Mouse (Mus musculus): Measurements from ENCODE around the gene Pxk.

Pxk gene

DNA sequence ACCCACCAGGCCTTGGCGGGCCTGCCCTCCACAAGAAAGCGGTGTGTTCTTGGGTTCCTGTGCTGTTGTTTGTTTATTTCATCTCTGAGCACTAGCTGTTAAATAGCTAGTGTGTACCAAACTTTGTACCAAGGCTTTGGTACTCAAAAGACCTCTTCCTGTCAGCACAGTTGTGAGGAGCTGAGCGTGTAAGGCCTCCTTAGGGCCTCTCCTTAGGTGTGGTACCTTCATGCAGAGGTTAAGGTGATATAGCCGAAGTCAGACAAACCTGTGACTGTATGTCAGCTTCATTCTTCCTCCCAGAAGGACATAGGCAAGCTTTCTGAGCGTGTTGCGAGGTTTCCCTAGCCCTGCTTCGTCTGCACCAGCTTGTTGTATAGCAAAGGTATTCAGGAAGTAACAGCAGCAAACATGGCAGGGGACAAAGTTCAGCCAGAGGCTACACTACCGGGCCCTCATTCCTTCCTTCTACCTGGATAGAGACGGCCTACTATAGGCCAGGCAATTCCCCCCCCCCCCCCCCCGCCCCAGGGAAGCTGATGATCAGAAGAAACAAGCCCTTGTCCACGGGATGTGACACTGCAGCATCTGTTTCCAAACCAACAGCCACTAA lies 48.7 kb downstream of the Pxk start:
- DNase-seq (ENCODE audit: low spot score in 2 of 2), result no peak

DNA sequence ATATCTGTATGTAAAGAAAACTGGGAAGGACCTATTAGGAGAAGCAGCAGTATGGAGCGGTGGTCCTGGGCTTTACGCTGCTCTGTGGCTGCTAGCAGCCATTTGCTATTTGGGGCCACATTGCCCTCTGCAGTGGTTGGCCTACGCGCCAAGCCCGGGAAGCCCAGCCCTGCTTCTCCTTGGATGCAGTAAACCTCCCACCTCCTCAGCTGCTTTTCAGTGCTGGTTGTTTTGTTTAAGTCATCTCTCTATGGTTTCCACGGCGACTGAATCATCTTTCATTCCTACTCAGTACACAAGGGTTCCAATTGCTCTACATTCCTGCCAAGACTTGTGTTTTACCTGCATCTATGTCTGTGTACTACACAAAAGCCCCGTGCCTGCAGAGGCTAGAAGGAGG lies 50.8 kb downstream of the Pxk start:
- DNase-seq (ENCODE audit: low spot score in 2 of 2), result no peak

DNA sequence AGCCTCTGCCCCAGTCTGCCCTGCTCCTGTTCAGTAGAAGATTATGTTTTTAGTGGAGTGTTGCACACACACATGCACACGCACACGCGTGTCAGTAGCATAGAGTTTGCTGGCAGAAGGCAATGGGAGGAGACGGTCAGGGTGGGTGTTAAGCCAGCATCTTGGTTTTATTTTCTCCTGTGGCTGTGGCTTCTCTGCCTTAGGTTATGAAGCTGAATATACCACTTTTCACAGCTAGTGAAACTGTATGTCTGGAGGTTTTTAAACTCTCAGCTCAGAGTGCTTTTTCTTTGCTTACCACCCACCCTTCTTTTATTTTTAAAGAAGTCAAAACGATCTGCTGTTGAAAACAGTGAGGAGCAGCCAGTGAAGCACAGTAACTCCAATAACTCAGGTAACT lies 53.7 kb downstream of the Pxk start:
- DNase-seq (ENCODE audit: low spot score in 2 of 2), result no peak

DNA sequence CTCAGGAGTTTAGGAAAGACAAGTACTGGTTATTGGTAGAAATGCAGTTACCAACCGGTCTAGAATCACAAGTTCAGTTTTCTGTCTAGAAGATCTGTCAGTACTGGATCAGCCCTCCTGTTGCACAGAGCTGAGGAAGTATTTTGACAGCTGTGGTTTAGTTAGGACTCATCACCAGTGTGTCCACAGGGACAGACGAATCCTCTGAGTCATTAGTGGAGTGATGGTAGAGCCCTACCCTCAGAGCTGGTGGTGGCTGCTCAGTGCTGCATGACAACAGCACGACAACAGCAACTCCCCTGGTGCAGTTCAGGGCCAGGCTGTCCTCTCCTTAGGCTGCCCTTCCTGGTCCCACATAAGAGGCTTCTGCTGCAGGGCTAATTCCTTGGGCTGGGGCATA lies 56.1 kb downstream of the Pxk start:
- no peak for DNase-seq (ENCODE audit: low spot score in 2 of 2)

DNA sequence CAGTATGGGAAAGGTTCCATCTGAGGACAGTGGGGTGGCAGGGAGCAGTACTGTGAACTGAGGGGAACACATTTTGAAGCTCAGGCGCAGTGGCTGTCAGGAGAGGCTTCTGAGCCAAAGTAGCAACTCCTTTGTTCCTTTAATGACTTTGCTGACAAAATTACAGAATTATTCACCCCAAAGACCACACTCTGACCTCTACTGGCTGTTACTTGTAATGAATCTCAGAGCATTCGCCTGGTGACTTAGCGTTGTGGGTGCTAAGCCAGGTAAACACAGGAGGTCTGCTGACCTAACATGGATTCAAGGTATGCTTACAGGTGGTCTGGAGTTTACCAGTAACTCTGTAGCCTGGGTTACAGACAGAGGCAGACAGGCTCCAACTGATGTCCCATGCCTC lies 58.9 kb downstream of the Pxk start:
- DNase-seq (ENCODE audit: low spot score in 2 of 2), result no peak

DNA sequence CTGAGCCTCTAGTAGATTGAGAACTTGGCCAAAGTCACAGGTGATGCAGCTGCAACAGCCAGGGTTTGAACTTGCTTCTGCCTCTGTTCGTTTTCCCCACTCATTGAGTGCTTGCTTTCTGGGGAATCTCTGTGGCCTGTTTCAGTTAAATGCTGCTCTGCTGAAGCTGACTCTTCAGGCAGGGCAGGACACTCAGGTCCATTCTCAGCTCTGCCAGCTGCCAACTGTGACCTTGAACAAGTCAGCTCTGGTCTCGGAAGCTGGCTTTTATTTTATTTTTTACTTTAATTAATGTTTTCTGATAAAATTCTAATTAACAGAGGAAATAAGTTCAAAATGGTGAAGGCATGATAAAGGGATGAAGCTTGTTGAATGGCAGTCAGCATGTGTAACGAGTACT lies 60.7 kb downstream of the Pxk start:
- DNase-seq (ENCODE audit: low spot score in 2 of 2), result no peak

DNA sequence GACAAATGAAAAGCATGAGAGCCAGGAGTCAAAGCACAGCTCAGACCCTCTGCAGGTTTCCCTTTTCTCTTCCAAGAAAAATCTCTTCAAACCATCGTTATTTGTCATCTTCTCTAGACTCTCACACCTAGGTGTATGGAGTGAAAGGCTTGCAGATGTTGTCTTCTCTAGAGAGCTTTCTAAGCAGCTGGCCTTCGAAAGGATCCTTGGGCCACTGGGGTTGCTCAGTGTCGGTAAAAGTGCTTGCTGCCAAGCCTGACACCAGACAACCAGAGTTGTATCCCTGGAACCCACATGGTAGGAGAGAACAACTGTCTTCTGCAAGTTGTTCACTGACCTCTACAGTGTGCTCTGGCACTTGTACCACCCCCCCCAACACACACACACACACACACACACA lies 61.1 kb downstream of the Pxk start:
- no peak for DNase-seq (ENCODE audit: low spot score in 2 of 2)

DNA sequence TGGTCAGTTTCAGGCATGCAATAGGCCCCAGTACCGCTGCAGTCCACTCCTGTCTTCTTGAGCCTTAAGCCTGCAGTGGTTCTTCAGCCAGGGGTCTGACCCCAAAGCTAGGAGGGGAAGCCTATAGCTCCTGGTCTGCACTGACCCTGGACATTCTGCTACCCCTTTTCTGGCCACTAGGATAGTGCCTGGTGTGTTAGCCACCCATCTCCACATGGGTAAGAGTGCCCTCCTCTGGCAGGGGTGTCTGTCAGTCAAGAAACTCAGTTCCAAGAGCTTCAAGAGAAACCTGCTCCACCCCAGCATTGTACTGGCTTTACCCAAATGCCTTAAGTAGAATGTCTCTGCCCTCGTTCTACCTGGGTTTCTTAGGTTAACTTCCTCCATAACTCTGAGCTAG lies 63.8 kb downstream of the Pxk start:
- peak in 1 of 2 experiments; percentile 14 for DNase-seq (ENCODE audit: low spot score in 2 of 2)

DNA sequence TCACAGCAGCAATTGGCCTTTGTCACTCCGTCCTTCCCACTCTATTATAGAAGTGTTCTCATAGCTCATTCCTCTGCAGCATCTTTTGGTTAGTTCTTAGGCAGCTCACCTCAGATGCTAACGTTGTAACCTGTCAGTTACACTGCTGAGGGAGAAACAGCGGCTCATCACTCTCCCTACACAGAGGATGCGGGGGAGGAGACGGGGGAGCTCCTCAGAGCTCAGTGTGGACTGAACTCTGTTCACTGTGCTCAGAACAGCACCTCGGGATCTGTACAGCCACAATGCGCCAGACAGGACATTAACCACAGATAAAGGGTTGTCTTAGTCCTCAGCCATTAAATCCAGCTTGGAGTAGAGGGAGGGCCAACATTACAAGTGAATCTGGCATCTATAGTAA lies 66.5 kb downstream of the Pxk start:
- DNase-seq (ENCODE audit: low spot score in 2 of 2), result no peak

DNA sequence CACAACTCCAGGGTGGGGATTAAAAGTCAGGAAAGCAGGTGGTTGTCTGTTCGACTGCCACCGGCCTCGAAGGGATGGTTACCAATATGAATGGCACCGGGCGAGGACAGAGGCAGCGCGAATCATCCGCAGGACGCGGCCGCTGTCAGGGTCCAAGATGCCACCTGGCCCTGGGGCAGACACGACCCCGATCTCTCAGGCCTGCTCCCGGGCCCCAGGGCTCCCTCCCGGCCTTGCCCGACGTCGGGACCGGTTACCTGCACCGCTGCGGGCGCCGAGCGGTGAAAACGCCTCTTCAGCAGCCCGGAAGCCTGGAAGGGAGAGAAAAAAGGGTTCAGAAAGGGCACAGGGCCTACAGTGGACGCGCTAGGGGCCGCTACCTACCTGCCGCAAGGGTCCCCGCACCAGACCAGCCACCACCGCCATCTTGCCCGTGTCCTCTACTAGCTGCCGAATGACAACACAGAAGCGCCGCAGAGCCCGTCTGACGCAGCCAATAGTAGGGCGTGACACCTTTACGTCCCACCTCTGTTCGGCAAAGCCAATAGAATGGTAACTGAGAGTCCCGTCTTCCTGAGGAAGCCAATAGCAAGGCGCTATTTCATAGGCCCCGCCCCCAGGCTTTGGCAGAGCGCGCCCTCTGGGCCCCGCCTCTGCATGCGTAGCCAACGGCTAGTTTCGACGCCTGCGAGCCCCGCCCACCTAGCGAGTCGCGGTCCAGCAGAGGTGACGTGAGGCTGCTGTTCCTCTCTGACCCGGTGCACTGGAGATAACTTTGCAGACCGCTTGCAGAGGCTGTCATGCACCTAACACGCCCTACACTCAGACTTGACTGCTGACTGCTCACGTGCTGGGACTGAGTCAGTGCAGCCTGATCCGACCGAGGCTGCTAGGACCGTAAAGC lies 74.7 kb downstream of the Pxk start, which contains the start of gene Pdhb:
Pdhb (minus strand) TSS at position 519 of the 904 bp plus-strand sequence.
- peak; percentile 97 for DNase-seq (ENCODE audit: low spot score in 2 of 2)

DNA sequence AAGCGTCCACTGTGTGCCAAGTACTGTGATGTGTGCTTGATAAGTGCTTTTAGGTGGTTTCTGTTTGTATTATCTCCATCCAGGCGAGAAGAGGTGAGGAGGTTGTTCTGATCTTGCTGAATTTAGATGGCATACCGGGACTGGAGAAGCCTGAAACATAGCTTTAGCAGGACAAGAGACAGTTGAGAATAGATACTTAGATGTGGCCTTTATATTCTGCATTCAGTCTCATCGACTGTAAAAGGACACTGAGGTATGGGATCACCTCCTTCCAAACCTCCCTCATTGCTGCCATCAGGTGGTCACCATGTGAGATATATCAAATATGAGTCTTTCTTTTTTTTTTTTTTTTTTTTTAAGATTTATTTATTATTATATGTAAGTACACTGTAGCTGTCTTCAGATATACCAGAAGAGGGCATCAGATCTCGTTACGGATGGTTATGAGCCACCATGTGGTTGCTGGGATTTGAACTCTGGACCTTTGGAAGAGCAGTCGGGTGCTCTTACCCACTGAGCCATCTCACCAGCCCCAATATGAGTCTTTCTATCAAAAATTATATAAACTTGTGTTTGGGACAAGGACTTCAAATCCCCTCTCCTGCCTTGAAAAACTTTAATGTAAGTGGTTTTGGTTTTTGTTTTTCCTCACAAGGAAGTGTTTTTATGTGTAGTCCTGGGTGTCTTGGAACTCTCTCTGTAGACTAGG lies 75.7 kb downstream of the Pxk start:
- DNase-seq (ENCODE audit: low spot score in 2 of 2), result peak in 1 of 2 experiments; percentile 22

DNA sequence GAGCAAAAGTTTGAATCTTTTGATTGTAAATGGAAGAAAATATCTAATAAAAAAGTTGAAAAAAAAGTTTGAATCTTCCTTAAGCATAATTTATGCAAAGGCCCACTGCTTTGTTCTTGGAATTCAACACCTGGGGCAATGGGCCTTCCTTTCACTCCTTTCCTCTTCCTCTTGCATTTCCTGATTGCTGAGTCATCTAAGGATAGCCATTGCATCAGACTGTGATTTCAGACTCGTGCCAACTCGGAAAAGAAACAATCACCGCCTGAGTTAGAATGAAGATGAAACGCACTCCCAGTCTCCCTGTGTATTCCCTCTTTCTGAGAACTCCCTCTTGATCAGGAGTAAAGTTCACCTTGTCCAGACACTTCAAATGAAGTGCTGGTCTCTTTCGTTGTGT lies 76.6 kb downstream of the Pxk start:
- DNase-seq (ENCODE audit: low spot score in 2 of 2), result no peak

DNA sequence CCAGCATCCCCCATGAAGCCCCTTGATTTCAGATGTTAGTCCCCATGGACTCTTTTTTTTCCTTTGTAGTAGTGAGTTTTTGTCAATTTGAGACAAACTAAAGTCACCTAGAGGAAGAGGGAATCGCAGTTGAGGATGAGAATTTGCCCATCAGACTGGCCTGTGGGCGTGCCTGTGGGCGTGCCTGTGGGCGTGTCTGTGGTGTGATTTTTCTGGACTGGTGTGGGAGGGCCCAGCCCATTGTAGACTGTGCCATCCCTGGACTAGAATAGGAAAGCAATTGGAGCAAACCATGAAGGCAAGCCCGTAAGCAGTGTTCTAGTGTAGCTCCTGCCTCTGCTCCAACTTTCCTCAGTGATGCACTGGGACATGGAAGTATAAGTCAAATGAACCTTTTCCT lies 78.2 kb downstream of the Pxk start:
- no peak for DNase-seq (ENCODE audit: low spot score in 2 of 2)

DNA sequence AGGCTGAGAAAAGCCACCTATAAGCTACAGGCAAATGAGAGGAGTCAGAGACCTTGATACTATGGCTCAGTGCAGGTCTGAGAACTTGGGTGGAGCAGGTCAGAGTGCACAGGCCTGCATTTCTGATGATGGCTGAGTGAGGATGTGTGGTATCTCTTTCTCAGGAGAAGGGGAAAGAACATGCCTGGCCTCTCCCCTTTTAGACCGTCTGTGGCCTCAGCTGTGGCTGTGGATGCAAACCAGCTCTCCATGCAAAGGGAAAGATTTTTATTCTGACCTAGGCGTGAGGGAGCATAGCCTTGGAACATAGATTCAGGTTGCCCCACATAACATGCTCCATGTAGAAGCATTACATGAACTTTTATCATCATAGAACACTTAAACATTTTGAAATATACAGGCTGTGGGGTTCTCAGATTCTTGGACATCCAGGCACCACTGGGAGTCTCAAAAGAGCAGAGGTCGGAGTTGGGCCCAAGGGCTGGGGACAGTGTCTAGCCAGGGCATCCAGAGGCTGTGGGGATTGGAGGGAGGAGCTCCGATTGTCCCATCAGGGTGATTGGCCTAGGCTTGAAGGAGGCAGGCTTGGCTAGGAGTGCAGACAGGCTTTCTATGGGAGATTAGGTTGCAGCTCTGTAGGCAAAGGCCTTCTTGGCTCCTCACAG lies 82.5 kb downstream of the Pxk start:
- DNase-seq (ENCODE audit: low spot score in 2 of 2), result no peak

DNA sequence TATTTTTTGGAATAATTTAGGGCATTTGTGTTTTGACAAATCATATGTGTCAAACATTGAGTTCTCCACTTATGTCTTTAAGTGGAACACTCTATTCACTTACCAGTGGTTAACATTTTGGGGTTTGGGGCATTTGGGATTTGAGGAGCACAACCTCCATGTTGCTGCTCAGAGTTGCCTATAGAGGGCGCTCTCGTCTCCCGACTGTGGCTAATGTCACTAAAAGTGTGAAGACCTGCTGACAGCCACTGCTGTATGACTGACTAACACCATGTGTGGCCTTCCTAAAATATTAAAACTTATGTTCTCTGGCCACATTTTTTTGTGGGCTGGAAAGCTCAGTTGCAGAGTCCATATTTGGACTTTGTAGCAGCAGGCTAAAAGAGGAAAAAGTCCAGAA lies 85.3 kb downstream of the Pxk start:
- no peak for DNase-seq (ENCODE audit: low spot score in 2 of 2)

DNA sequence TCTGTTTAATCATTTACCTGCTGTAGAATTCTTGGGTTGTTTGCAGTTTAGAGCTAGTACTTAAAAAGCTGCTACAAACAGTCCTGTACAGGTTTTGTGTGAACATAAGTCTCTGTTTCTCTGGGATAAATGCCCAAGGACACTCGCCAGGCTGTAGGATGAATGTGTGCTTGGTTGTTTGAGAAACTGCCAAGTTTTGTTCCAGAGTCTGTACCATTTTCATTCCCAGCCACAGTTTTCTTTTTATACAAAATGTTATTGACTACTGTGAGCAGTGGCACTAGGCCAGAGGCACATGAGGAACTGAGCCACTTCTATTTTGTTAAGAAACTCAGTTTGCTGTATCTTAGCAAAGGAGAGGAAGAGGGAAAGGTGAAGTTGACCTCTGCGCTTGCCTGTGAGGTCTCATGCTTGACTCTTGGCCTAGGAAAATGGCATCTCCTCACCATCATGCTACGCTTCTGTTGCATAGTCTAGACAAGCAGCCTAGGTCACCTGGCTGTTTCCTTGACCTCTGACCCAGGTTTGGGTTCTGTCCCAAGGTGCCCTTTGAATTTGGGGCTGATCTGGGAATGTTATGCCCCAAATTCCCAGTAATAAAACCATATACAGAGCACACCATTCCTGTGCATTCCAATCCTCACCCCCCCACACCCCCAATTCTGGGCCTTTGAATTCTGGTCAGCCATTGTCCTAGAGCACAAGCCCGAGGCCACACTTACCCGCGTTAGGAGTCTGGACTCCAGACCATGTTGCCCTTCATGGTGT lies 88.5 kb downstream of the Pxk start:
- DNase-seq (ENCODE audit: low spot score in 2 of 2), result no peak

DNA sequence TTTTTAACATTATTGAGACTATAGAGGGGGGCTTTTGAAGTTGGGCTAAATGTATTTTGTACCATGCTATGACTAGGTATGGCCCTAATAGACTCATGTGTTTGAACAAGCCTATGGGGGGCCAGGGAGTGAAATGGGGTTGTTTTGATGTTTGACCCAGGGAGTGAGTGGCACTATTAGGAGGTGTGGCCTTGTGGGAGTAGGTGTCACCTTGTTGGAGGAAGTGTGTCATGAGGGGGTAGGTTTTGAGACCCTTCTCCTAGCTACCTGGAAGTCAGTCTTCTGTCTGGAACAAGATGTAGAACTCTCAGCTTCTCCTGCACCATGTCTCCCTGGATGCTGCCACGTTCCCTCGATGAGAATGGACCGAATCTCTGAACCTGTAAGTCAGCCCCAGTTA lies 92.5 kb downstream of the Pxk start:
- DNase-seq (ENCODE audit: low spot score in 2 of 2), result no peak

DNA sequence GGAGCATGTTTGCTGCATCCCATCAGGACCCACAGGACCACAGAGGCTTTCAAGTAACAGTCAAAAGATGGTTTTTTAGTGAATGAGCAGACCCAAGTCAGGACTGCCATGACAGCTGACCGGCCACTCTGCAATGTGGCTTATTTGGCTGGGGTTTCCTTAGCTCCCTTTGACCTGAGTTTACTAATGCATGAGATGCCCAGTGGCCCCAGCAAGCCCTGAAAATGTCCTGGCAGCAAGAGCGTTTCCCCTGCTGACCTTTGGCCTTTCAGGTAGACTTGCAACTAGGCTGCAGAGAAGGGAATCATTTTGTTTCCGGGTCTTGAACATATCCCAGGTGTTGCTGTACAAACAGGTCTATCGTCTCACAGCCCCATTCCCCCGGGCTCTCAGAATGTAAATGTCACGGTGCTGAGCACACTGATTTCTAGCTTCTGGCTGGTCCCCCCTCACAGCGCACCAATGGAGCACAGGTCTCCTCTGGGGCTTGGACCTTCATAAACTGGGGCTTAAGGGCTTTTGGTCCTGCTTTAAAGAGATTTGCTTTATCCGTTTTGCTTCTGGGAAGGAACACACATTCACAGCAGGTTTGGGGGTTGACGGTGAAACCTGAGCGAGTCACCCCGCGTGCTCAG lies 93.4 kb downstream of the Pxk start:
- no peak for DNase-seq (ENCODE audit: low spot score in 2 of 2)

DNA sequence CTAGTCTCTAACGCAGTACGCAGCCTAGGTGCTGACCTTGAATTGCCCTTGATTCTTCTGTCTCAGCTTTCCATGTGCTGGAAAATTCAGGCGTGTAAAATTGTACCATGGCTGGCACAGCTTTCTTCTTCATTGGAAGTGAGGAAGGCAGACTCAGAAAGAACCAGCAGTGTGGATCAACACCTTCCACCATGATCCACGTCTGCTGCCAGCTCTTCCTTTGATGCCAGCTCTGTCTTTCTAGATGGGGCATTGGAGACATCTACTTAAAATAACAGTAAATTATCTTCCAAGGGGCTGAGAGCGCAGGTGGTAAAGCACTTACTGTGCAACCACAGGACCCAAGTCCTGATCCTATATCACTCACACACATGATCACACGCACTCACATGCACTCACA lies 94.7 kb downstream of the Pxk start:
- DNase-seq (ENCODE audit: low spot score in 2 of 2), result no peak

DNA sequence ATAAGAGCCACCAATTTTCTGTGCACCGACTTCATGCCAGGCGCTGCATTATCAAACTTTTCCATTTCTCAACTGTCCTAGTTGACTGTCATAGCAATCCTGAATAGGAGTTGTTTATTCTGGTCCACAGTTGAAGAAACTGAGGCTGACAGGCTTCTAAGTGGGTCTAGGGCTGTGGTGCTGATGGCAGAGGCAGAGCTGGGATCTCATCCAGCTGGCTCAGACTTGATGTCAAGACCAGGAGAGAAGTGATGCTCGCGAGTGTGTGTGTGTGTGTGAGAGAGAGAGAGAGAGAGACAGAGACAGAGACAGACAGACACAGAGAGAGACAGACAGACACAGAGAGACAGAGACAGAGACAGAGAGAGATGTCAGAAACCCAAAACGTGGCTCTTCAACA lies 102.8 kb downstream of the Pxk start:
- DNase-seq (ENCODE audit: low spot score in 2 of 2), result no peak

DNA sequence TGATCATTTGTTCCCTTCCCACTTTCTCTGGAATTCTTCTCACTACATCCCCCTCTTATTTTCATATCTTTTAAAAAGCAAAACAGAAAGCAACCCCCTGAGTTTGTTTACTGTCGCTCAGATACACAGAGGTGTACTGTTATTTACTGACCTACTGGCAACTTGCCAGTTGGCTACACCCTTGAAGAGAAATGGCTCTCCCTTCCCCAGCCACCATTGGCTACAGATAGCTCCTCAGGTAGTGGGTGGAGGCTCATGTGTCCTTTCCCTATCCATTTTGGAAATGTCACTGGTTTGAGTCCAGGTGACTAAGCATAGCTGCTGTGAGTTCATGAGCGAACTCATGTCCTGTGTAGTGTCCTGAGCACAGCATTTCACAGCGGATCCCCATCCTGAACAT lies 103.7 kb downstream of the Pxk start:
- DNase-seq (ENCODE audit: low spot score in 2 of 2), result no peak
